Mouse (Mus musculus) mesoderm, embryonic 11.5 days (tissue): ENCODE results near the gene Ppfibp1.

Source experiments
- DNase-seq: peaks from one replicate; pipeline ENCODE4 v3.0.0-alpha.2; 2012; ENCODE audit warnings: low read depth, low spot score

Ppfibp1 gene

DNA sequence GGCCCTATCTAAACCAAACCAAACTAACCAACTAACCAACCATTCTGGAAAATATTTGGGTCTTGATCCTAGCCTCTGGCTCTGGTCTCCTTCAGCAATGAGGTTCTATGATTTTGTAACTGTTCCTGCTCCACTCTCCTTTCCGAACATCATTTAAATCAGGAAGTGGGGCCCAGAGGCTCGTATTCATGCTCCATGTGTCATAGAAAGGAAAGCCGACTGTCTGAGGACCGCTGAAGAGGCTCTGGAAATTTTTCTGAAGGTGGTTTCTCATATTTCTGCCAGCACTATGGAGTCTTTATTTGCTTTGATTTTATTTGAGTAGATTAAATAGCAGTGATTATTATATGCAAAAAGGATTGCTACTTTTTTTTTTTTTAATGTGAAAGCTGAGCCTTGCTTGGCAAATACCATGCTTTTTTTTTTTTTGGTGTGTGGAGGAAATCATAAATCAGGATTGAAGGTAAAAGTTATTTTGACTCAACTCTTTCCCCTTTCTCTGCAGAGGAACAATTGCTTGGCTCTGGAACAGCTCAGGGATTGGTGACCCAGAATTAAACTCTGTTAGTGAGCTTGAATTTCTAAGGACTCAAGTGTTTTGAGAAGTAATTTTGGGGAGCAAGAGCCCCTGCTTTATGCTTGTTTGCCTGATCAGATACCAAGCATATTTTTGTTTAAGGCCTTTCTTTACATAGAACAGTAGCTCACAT lies 25.4 kb downstream of the Ppfibp1 start:
- DNase-seq: no peak

DNA sequence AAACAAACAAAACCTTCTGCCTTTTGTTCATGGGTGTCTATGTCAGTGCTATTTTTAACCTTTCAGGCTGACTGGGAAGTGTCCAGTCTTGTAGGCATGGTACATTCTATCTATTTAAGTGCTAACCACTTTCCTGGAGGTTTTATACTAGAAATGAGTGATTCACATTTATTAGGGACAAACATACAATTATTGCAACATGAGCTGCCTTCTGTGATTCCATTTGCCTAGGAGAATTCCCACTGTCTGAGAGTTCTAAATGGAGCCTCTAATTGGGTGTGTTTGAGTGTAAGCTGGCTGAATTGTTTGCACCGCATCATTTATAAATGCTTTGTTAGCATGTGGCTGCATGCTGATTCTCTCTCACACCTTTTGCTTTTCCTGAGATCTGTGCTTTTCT lies 27.5 kb downstream of the Ppfibp1 start:
- DNase-seq: no peak

DNA sequence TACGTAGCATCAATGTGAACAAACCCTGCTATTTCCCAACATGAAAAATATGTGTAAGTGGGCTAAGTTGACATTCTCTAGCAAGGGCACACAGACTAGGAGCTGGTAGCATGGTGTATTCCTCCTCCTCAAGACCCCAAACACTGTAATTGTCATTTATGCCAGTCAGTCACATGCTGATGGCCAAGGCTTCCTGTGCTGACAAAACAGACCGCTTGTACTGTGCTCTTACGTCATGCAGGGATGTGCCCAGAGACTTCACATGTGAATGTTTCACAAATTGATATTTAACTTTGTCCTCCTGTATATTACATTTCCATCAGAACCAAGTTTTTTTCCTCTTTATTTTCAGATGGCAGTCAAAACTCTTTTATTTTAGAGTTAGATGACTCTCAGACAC lies 29.1 kb downstream of the Ppfibp1 start:
- no peak for DNase-seq

DNA sequence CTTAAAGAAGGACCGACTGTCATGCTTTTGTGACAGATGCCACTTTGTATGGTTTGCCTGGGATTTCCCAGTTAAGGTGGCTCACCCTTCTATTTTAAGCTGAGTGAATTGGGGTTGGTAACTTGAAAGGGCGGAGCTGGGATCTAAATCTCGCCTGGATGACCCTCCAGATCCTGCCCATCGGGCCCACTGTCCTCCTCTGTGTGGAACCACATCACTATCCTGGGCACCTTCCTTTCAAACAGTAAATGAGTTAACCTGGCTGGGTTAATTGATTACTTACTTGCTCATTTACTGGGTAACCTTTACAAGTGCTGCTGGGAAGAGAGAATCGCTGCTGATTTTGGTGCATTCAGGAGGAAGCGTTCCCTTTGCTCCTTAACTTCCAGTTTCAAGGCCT lies 30.1 kb downstream of the Ppfibp1 start:
- no peak for DNase-seq

DNA sequence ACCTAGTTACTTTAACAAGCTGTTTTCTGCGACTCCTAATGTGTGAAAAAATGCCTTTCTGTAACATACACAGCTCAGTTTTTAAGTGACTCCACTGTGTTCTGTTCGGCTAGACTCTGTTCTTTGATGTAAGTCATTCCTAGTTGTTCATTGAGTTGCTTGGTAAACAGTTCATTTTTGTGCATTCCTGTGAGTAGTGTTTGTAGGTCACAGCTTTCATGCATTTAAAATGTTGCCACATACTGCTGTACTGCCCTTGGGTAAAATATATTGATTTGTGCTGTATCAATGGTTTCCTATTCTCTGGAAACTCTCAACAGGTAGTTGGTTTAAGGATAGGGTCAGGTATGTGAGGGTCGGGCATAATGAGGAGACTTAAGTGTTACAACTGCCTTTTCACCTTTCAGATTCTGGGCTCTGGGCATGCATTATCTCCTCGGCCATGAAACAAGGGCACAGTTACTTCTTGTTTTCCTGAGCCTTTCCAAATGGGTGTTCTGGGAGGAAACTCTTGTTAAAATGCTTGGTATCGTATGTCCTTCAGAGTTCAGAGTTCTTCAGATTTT lies 38.2 kb downstream of the Ppfibp1 start:
- no peak for DNase-seq

DNA sequence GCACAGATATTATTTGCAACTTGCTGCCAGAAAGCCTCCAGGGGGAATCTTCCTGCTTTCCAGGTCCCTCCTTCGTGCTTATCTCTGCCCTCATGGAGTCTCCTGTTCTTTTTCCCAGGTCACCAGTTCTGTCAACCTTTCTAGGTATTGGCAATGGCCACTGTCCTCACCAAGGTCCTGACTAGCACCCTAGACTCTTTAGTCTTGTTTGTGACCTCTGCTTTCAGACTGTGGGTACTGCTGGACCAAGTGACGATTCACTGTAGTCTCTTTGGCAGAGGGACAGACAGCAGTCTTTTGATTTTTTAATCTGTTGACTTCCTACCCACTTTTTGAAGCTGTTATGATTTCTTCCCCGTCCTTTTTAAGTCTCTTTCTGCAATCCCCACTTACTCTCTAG lies 39.8 kb downstream of the Ppfibp1 start:
- DNase-seq: no peak

DNA sequence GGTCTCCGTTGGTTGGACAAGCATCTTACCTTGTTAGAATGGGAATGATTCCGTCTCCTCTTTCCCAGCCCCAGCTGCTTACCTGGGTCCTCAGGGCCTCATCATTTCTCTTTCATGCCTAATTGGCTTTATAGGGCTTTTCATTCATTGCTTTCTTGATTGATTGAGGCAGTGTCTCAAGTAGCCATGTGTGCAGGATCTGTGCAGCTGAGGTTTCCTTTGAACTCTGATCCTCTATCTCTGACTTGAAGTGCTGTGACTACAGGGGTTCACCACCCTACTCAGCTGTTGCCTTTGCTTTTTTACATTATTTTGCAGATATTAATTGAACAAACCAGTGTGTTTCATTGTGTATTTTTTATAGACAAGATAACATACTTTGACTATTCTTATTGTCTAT lies 40.7 kb downstream of the Ppfibp1 start:
- DNase-seq: peak; percentile 29

DNA sequence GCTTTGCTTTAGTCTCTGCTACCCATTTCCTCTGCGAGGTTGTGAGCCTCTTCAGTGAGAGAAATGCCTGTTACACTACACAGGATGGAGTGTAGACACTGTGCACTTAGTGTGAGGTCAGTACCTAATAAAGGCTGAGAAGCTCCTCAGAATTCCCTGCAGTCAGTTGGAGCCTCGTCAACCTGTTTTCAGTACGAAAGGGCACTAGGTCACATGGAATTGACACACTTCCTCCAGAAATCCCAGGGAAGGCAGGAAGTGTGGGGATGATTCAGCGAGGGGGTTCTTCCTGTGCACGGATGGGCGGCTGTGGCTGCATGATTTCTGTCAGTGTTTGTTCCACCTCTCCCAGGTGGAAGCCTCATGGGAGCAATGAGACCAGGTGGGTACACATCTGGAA lies 44.8 kb downstream of the Ppfibp1 start:
- DNase-seq: peak; percentile 47

DNA sequence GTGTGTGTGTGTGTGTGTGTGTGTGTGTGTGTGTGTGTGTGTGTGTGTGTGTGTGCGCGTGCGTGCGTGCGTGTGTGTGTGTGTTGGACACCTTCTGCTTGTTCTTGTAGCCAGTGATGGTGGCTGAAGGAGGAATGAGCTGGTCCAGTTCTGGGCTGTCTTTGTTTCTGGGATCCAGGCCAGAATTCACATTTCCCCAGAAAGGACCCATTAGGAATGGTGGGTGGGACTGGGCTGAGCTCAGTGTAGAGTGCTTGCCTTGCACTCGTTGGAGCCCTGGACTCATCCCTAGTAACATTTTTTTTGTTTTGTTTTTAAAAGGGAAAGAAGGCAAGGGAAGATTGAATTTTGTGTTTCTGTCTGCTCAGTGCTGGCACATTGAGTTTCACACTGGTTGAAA lies 47.7 kb downstream of the Ppfibp1 start:
- DNase-seq: no peak

DNA sequence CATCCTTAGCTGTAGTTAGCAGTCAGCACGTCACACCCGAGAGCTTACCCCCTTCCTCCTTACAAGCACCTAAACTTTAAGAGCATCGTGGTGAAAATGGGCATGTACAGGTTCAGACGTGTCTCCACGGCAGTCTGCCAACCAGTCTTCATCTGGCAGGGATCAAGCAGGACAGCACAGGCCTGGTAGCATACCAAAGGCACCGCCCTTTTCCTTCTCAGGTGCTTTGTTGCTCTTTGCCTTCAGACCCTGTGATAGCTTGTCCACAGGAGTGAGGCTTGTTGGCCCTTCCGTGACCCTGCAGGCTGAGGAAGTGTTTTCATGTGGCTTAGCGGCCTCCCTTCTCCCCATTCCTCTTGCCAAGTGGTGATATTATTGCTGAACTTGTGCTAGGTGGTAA lies 50.7 kb downstream of the Ppfibp1 start:
- DNase-seq: no peak

DNA sequence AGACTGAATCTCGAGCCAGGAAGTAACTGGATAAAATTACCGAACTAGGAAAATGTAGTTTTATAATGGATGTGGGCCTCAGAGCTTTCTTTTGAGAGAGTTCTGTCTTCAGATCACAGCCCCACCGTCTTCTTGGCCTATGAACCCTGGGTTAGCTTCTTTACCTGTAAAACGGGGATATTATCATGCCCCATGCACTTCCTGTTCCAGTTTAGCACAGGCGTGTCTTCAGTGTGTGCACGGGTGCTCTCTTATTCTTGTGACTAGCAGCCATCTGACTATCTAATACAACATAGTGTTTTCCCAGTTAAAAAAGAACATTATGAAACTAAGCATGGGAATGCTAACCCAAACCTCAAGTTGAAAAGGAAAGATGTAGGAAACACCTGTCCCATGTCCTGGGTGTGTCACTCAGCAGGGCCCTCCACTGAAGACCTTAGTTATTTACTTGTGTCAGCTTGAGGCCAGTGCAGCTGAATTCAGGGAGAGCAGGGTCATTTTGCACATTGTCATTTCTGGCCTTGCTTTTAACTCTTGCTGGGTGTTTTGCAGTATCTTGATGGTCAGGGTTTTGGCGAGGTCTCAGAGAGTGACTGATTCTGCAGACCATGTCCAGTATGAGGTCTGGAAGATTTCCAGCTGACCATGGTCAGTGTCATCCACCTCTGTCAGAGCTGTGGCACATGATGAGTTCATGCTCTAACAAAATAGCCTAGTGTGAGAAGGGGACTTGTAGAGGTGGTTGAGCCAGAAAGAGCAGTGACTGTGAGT lies 53.4 kb downstream of the Ppfibp1 start:
- no peak for DNase-seq

DNA sequence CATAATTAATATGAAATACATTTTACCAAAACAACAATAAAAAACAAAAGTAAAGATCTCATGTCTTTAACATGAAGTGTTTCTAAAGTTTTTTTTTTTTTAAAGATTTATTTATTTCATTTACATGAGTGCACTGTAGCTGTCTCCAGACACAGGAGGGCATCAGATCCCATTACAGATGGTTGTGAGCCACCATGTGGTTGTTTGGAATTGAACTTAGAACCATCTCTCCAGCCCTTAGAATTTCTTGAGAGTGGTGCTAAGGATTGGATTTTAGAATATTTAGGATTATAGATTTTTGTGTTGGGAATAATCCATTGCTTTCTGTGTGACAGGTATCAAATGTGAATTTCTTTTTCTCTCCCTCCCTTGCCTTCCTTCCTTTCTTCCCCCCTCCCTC lies 55.7 kb downstream of the Ppfibp1 start:
- no peak for DNase-seq

DNA sequence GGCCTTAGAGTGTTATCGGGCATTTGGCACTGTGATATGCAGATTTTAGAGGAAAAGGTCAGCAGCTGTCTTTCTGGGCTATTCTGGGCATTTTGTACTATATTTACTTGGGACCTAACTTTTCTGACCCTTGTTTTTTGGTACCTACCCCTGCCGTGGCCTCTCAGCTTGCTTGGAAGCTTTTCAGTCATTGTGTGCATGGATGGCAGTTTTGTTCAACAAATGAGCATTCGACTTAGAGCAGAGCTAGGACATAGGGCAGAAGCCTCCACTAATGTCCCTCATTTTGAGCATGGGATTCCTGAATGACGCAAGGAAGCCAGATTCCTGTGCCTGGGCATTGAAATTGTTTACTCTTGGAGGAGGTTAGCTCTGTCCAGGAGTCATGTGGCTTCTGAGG lies 56.5 kb downstream of the Ppfibp1 start:
- no peak for DNase-seq

DNA sequence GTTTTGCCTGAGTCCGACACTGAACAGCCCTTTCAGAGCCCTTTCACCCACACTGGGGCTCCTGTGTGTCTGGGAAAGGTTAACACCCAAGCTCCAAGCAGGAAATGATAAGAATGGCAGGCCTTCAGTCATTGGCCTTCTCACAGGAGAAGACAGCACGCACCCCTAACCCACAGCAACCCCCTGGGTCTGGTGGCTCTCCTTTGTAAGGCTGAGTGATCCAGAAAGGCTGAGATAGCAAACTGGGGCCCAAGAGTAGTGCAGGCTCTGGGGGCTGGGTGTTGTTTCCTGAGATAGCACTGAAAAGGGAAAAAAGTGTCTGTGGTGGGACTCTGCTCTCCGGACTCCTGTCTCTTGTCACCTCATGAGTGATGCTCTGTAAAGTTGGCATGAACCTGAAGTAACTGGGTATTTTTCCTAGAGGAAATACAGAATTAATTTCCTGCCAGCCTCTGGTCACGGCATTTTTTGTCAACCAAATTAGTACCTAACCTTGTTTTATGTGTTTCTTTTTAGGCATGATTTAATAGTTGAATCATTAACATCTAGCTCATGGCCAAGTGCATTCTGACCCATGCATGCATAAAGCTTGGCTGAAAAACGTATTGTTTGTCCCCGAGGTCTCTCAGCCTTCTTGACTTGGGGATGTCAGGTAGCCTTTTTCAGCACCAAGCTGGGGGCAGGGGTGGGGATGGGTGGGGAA lies 58.2 kb downstream of the Ppfibp1 start:
- DNase-seq: no peak

DNA sequence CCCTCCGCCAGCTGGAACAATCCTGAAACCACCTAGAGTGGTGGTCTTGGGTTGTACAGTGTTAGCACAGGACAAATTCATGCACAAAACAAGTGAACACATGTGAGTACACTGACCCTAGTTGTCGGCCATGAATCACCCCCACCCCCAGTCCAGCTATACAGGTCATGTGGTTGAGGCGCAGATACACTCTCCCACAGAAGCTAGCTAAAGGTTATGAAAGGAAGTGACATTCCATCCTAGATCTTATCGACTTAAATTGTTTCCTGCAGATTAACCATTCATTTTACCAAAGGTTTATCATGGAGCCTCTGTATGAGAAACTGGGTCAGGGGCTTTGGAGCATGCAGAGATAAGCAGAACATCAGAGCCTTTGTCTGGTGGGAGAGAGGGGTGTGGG lies 58.9 kb downstream of the Ppfibp1 start:
- no peak for DNase-seq

DNA sequence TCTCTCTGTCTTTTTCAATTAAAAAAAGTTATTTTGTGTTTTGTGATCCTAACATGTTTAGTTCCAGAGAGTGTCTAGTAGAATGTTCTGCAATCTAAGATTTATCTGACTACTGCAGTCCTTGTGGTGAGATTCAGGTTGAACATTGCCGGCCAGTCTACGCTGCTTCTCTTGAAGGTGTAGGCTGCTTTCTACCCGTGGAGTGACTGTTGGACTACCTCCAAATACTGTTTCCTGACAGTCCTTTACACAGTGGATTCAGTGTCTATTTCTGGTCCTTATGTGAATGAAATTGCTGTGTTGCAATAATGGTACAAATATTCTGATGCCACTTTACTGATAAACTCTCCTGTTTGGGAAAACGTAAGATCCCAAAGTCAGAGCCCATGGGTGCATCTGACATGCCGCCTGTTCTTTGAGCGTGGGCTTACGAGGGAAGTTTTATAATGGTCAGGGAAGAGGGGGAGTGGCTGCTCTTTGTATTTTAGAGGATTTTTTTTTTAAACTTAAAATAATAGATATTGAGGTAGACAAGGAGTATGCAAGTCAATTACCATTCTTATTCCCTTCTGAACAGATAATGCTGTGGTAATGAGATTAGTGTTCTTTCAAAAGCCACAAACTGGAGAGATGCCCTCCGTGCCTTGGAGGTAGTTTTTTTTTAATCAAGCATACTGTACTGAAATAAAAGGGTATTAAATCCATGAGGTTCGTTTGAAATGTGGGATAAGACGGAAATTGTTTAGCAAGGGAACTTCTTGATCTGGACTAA lies 61.6 kb downstream of the Ppfibp1 start:
- no peak for DNase-seq

DNA sequence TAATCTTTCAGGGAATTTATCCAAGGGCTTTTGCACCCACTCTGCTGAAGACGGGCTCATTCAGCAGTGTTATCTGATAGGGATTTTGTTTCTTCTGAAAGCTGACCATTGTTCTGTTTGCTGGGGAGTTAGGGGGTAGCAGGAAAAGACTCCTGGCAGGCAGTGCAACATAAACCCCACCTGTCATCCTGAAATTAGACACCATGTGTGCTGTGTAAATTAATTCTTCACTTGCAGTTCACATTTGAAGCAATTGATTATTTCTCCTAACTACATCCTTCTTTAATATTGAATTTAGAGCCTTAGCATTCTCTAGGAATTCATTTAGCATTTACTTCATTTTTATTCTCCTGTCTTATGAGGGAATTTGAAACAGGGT lies 62.2 kb downstream of the Ppfibp1 start:
- no peak for DNase-seq

DNA sequence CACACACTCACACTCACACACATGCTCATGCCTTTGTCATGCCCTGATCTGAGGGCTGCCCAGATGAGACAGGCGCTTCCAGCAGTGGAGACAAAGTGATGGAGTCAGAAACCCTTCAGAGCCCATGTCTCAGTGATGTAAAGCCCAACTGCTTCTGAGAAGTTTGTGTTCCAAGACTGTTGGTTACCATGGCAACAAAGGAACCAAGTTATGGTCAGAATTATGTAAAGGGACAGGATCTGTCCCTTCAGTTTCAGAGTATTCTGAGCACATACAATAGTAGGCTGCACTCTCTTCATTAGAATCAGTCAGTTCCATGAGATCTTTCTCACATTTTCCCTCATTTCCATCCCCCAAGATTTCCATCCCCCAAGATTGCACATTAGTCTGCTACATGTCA lies 66.0 kb downstream of the Ppfibp1 start, which contains the start of gene 1700034J05Rik:
TSS of gene 1700034J05Rik (minus strand) at position 165 of the 400 bp plus-strand sequence.
- no peak for DNase-seq

DNA sequence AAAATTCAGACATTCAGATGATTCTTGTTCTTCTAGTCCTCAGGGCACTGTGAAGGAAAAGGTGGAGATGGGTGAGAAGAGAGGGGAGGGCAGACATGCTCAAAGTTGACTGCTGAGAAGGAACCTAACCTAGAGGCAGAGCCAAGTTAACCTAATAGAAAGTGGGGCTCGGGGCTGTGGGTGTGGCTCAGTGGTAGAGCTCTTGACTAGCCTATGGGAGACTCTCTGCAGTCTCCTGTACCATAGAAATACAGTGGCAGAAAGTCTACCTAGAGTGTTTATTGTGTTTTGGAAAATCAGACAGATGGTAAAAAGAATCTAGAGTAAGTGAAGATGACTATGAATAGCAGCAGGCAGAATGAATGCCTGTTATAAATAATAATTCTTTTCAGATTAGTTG lies 67.2 kb downstream of the Ppfibp1 start:
- no peak for DNase-seq

DNA sequence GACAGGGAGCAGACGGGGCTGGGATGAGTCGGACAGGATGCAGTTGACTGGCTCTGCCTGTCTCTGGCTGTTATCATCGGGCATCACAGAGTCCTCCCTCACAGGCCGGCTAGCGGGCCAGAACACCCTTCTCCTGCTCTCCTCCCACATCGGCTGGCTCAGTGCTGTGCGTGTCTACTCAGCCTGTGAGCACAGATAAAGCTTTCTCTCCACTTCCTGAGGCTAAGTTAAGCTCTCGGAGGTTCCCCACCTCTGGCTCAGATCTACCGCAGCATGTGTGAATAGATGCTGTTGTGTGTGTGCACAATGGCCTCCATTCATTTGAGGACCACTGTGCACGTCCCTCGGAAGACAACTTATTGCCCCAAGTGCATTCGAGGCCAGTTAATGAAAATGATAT lies 67.6 kb downstream of the Ppfibp1 start:
- peak; percentile 44 for DNase-seq

DNA sequence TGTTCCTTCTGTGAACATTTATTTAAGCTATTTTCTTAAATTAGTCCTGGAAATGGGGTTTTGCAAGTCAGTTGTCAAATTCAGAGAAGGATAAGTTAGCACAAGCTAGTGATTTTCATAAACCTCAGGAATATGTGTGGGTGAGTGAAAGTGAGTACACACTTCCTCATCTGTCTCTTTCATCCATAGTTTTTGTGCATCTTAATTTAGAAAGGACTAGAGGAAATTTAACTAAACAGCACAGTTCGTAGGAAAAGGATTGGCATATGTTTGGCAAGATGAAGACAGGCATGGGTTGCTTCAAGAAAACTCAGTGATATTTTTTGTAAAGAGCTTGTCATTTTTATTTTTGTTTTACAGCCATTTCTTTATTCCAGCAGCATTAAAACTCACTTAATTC lies 68.7 kb downstream of the Ppfibp1 start:
- no peak for DNase-seq

DNA sequence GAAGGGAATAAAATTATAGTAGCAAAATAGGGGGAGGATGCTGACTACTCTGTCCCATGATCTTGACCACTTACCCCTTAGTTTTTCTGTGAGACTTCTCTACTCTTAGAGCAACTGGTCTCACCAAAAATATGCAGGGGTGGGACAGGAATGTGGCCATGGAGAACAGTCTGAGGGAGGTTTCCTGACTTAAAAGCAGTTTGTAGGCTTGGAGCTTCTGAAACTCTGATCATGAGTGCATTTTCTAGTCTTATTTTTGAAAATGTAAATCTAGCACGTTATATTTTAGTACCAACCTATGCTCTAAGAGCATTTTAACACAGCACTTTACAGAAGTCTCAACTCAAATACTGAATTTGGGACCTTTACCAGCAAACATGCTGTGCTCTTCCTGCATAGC lies 70.4 kb downstream of the Ppfibp1 start:
- no peak for DNase-seq
